Mouse (Mus musculus): Measurements from ENCODE around the gene Krt7. TPM values are rescaled to one million over a fixed set of nuclear protein-coding genes. Genes with fewer than 3 reads are reported as not detected.

The Krt7 gene
- 25.1 and 33.0 TPM in 2 replicates for polyA plus RNA-seq (2014; fragmentation: Nextera tagmentation; extraction: Ambion mirVana)

DNA sequence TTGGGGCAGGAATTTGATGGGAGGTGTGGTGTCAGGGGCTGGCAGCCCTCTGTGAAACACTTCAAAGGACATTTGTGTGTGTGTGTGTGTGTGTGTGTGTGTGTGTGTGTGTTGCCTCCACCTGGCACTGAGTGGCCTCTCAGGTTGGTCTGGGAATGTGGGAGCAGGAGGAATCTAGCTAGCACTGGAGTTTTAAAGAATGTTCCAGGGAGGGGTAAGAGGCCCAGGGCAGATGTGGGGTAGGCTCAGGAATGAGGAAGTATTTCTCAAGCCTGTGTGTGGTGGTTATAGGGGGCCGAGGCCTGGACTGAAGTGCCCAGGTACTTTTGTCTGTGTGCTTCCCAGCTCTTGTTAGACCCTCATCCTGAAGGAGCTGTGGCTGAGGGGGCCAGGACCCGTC, at the start of gene Krt7:
Krt7 (plus strand) TSS at position 269 of the 400 bp plus-strand sequence.
- ATAC-seq (ENCODE audit: low read depth), result peak; percentile 80
- H3K4me2 ChIP-seq (ENCODE audit: low read depth, low read length), result peak within 1 kb of the TSS; percentile 35

DNA sequence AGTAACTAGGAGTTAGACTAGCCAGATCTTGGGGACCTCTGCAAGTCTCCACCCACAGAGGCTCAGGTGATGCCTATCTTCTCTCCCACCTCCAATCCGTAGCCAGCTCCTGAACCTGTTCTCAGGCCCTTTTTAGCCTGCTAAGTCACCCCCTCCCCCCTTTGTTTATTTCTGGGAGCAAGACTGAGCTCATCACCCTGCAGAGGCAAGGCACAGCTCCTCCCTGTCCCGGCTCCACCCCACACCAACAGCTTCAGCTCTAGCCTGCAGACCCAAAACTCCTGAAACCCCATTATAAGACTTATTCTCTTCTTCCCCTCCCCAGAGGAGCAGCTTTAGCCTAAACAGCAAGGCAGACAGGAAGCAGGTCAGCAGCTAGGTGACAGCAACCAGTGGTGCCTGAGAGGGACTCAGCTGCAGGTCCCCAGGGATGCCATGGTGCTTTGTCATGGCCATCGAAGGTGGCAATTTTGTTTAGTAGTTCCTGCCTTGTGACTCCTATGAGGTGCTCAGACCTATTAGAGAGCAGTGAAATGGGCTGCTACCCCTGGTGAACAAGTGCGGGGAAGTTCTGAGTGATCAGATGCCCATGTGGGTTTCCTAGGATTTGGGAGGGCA, 48.3 kb upstream of the Krt7 start:
- Histone ChIP-seq H3K4me3 (ENCODE audit: low read depth, low read length) (no peak overlapping the region), H3K9me3 (ENCODE audit: control insufficient read depth, low read length) (no peaks in the 10 kb centered on the region), H3K27ac (replicated peaks; ENCODE audit: low read depth, low read length) (no peak overlapping the region), H3K4me1 (ENCODE audit: control insufficient read depth, insufficient read depth, low read length) (peaks cover 8% of the 10 kb centered on the region), H3K4me2 (ENCODE audit: low read depth, low read length) (no peak overlapping the region), H3K27me3 (replicated peaks; ENCODE audit: control insufficient read depth, insufficient read depth, low read length) (no peaks in the 10 kb centered on the region), H3K36me3 (ENCODE audit: control insufficient read depth, insufficient read depth, low read length) (no peaks in the 10 kb centered on the region), H3K9ac (ENCODE audit: low read depth, low read length) (no peak overlapping the region)
- no peak for ATAC-seq (ENCODE audit: low read depth)
- 60% methylated on average over 4 of the region's 4 CpGs for WGBS
- no peak for DNase-seq (ENCODE audit: low spot score)

More for the DNA sequence above, at the start of gene Krt7:
- H3K27me3 ChIP-seq (replicated peaks; ENCODE audit: control insufficient read depth, insufficient read depth, low read length), result peaks cover 23% of the 10 kb centered on the region
- peak; percentile 53 for DNase-seq (ENCODE audit: low spot score)
- 57% methylated on average over 2 of the region's 2 CpGs for WGBS
- H3K4me3 ChIP-seq (ENCODE audit: low read depth, low read length), result no peak within 1 kb of the TSS
- no peaks in the 10 kb centered on the region for H3K9me3 ChIP-seq (ENCODE audit: control insufficient read depth, low read length)
- H3K27ac ChIP-seq (replicated peaks; ENCODE audit: low read depth, low read length), result 0 out of 2 replicates have a peak within 1 kb of the TSS, but pooled peaks have one; percentile 8
- H3K9ac ChIP-seq (ENCODE audit: low read depth, low read length), result no peak within 1 kb of the TSS
- no peaks in the 10 kb centered on the region for H3K36me3 ChIP-seq (ENCODE audit: control insufficient read depth, insufficient read depth, low read length)
- H3K4me1 ChIP-seq (ENCODE audit: control insufficient read depth, insufficient read depth, low read length), result no peaks in the 10 kb centered on the region; the same call in 1 of the 2 replicates

DNA sequence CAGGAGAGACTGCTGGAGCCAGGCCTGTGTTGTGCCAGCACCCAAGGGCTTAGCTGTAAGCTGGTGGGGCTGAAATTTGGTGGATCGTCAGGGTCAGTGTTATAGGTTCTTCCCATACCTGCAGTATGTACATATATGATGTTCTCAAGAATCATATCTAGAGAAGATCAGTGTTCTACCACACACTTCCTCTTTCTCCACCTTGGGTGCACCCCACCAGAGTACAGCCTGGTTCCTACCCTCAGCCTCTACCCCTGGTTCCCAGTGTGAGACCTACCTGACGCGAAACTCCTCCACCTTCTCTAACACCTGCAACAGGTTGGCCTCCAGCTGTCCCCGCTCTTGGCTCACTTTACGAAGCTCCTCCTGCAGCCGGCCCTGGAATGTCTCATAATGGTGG, 46.9 kb upstream of the Krt7 start:
- no peak overlapping the region for H3K9ac ChIP-seq (ENCODE audit: low read depth, low read length)
- ATAC-seq (ENCODE audit: low read depth) (no peak), DNase-seq (ENCODE audit: low spot score) (no peak)
- no peaks in the 10 kb centered on the region for H3K36me3 ChIP-seq (ENCODE audit: control insufficient read depth, insufficient read depth, low read length)
- H3K4me3 ChIP-seq (ENCODE audit: low read depth, low read length), result no peak overlapping the region
- H3K9me3 ChIP-seq (ENCODE audit: control insufficient read depth, low read length), result no peaks in the 10 kb centered on the region
- no peak overlapping the region for H3K27ac ChIP-seq (replicated peaks; ENCODE audit: low read depth, low read length)
- peaks cover 8% of the 10 kb centered on the region for H3K4me1 ChIP-seq (ENCODE audit: control insufficient read depth, insufficient read depth, low read length)
- no peaks in the 10 kb centered on the region for H3K27me3 ChIP-seq (replicated peaks; ENCODE audit: control insufficient read depth, insufficient read depth, low read length)
- no peak overlapping the region for H3K4me2 ChIP-seq (ENCODE audit: low read depth, low read length)
- WGBS, result 71% methylated on average over 6 of the region's 6 CpGs

DNA sequence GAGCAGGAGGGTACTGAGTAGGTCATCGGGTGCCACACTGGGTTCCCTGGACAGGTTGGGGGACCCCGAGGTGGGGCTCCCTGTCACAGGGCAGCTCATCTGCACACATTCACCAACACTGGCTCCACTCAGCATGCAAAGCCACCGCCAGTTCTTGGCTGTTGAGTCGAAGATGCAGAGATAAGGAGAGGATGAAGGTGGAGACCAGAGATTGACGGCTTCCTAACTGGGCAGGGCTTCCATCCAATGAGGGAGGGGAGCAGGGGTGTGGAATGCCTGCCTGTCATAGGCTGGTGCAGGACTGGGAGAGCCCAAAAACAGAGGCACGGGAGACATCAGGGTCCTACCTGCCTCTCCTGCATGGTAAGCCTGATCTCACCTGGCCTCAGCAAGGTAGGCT, 46.4 kb upstream of the Krt7 start:
- no peaks in the 10 kb centered on the region for H3K36me3 ChIP-seq (ENCODE audit: control insufficient read depth, insufficient read depth, low read length)
- DNase-seq (ENCODE audit: low spot score), result no peak
- H3K9ac ChIP-seq (ENCODE audit: low read depth, low read length), result no peak overlapping the region
- H3K4me2 ChIP-seq (ENCODE audit: low read depth, low read length), result no peak overlapping the region
- H3K27me3 ChIP-seq (replicated peaks; ENCODE audit: control insufficient read depth, insufficient read depth, low read length), result no peaks in the 10 kb centered on the region
- WGBS, result 56% methylated on average over 6 of the region's 6 CpGs
- no peak for ATAC-seq (ENCODE audit: low read depth)
- peaks cover 10% of the 10 kb centered on the region for H3K4me1 ChIP-seq (ENCODE audit: control insufficient read depth, insufficient read depth, low read length)
- H3K27ac ChIP-seq (replicated peaks; ENCODE audit: low read depth, low read length), result no peak overlapping the region
- no peak overlapping the region for H3K4me3 ChIP-seq (ENCODE audit: low read depth, low read length)
- H3K9me3 ChIP-seq (ENCODE audit: control insufficient read depth, low read length), result no peaks in the 10 kb centered on the region

GRCm38 (mm10) chr15:101364891-101365671, 45.8 kb upstream of the Krt7 start:
- 54% methylated on average over 7 of the region's 7 CpGs for WGBS
- Histone ChIP-seq H3K27ac (replicated peaks; ENCODE audit: low read depth, low read length) (no peak overlapping the region), H3K27me3 (replicated peaks; ENCODE audit: control insufficient read depth, insufficient read depth, low read length) (no peaks in the 10 kb centered on the region), H3K9ac (ENCODE audit: low read depth, low read length) (no peak overlapping the region), H3K4me3 (ENCODE audit: low read depth, low read length) (no peak overlapping the region), H3K4me2 (ENCODE audit: low read depth, low read length) (no peak overlapping the region), H3K9me3 (ENCODE audit: control insufficient read depth, low read length) (no peaks in the 10 kb centered on the region), H3K36me3 (ENCODE audit: control insufficient read depth, insufficient read depth, low read length) (no peaks in the 10 kb centered on the region), H3K4me1 (ENCODE audit: control insufficient read depth, insufficient read depth, low read length) (peaks cover 16% of the 10 kb centered on the region)
- ATAC-seq (ENCODE audit: low read depth), result no peak
- no peak for DNase-seq (ENCODE audit: low spot score)

GRCm38 (mm10) chr15:101365721-101366120, 45.1 kb upstream of the Krt7 start:
- H3K27me3 ChIP-seq (replicated peaks; ENCODE audit: control insufficient read depth, insufficient read depth, low read length), result no peaks in the 10 kb centered on the region
- 73% methylated on average over 4 of the region's 4 CpGs for WGBS
- DNase-seq (ENCODE audit: low spot score), result no peak
- peaks cover 23% of the 10 kb centered on the region for H3K4me1 ChIP-seq (ENCODE audit: control insufficient read depth, insufficient read depth, low read length)
- H3K9ac ChIP-seq (ENCODE audit: low read depth, low read length), result no peak overlapping the region
- H3K36me3 ChIP-seq (ENCODE audit: control insufficient read depth, insufficient read depth, low read length), result no peaks in the 10 kb centered on the region
- H3K27ac ChIP-seq (replicated peaks; ENCODE audit: low read depth, low read length), result no peak overlapping the region
- no peaks in the 10 kb centered on the region for H3K9me3 ChIP-seq (ENCODE audit: control insufficient read depth, low read length)
- ATAC-seq (ENCODE audit: low read depth), result no peak
- no peak overlapping the region for H3K4me3 ChIP-seq (ENCODE audit: low read depth, low read length)
- H3K4me2 ChIP-seq (ENCODE audit: low read depth, low read length), result no peak overlapping the region

GRCm38 (mm10) chr15:101366482-101366881, 44.4 kb upstream of the Krt7 start:
- Histone ChIP-seq H3K27ac (replicated peaks; ENCODE audit: low read depth, low read length) (no peak overlapping the region), H3K9me3 (ENCODE audit: control insufficient read depth, low read length) (no peaks in the 10 kb centered on the region), H3K36me3 (ENCODE audit: control insufficient read depth, insufficient read depth, low read length) (no peaks in the 10 kb centered on the region), H3K4me1 (ENCODE audit: control insufficient read depth, insufficient read depth, low read length) (peaks cover 26% of the 10 kb centered on the region), H3K4me3 (ENCODE audit: low read depth, low read length) (no peak overlapping the region), H3K4me2 (ENCODE audit: low read depth, low read length) (no peak overlapping the region), H3K27me3 (replicated peaks; ENCODE audit: control insufficient read depth, insufficient read depth, low read length) (0 out of 2 replicates have a peak, but pooled peaks cover 2% of the 10 kb centered on the region), H3K9ac (ENCODE audit: low read depth, low read length) (no peak overlapping the region)
- 28% methylated on average over 3 of the region's 3 CpGs for WGBS
- no peak for ATAC-seq (ENCODE audit: low read depth)
- no peak for DNase-seq (ENCODE audit: low spot score)

DNA sequence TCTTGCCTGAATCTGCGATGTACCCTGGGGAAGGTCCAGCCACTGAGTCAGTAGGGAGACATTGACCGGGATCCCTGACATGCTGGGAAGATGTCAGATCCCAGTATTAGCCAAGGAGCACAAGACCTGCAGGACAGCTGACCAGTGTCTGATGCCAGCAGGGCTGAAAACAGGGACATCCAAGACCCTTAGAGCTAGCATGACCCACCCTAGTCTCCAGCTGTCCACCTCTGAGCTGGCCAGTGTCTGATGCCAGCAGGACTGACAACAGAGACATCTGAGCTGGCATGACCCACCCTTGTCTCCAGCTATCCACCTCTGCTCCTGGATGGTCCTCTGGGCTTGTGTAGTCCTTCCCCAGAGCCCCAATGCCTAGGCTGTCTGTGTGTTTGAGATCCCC, 43.9 kb upstream of the Krt7 start:
- 48% methylated on average over 2 of the region's 2 CpGs for WGBS
- peaks cover 26% of the 10 kb centered on the region for H3K4me1 ChIP-seq (ENCODE audit: control insufficient read depth, insufficient read depth, low read length)

More for the DNA sequence above, 43.9 kb upstream of the Krt7 start:
- H3K27me3 ChIP-seq (replicated peaks; ENCODE audit: control insufficient read depth, insufficient read depth, low read length), result 0 out of 2 replicates have a peak, but pooled peaks cover 2% of the 10 kb centered on the region
- DNase-seq (ENCODE audit: low spot score) (no peak), ATAC-seq (ENCODE audit: low read depth) (no peak)
- H3K4me3 ChIP-seq (ENCODE audit: low read depth, low read length), result no peak overlapping the region
- H3K9ac ChIP-seq (ENCODE audit: low read depth, low read length), result peak overlapping the region; percentile 15; the same call in 1 of the 2 replicates
- no peak overlapping the region for H3K4me2 ChIP-seq (ENCODE audit: low read depth, low read length)
- no peaks in the 10 kb centered on the region for H3K36me3 ChIP-seq (ENCODE audit: control insufficient read depth, insufficient read depth, low read length)
- no peaks in the 10 kb centered on the region for H3K9me3 ChIP-seq (ENCODE audit: control insufficient read depth, low read length)
- no peak overlapping the region for H3K27ac ChIP-seq (replicated peaks; ENCODE audit: low read depth, low read length)

Data from embryonic facial prominence, embryonic 14.5 days (tissue).